Mouse (Mus musculus) kidney, postnatal 36 days (tissue): ENCODE results near the gene Ropn1l.
A peak's percentile ranks its signal among the peaks of the same experiment; 100 is the strongest.

Source experiments
- DNase-seq, 2 experiments: peaks; one replicate each; pipeline ENCODE4 v3.0.0; 2021 to 2022; ENCODE audit warnings: mixed read lengths in 2 of 2

Ropn1l gene

GRCm38 (mm10) chr15:31442698-31443097, 10.8 kb downstream of the Ropn1l start:
- no peak for DNase-seq

- peak; percentile 27 to 41 for DNase-seq
Measured at GRCm38 (mm10) chr15:31441996-31442395, 11.5 kb downstream of the Ropn1l start.

GRCm38 (mm10) chr15:31436811-31437210, 16.7 kb downstream of the Ropn1l start:
- no peak for DNase-seq

- DNase-seq = no peak
Measured at GRCm38 (mm10) chr15:31436083-31436482, 17.5 kb downstream of the Ropn1l start.

DNA sequence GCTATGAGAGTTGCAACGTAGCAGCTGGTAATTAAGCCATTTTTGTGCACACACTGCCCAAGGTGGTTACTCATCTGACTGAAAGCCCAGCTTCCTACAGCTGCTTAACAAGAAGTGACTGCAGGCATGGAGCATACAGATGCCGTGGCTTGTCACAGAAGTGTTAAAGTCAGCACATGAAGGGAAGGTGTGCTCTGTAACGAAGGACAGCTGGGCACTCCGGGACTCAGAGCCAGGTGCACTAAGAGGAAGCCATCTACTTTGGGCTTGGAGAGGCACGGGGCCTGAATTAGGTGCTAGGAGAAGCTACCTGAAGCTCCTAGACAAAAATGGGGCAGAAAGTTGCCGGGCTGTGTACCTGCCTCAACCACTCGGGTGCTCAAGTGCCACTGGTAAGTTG, 19.8 kb downstream of the Ropn1l start:
- DNase-seq = no peak

- no peak for DNase-seq
Measured at GRCm38 (mm10) chr15:31431847-31432246, 21.7 kb downstream of the Ropn1l start.

DNA sequence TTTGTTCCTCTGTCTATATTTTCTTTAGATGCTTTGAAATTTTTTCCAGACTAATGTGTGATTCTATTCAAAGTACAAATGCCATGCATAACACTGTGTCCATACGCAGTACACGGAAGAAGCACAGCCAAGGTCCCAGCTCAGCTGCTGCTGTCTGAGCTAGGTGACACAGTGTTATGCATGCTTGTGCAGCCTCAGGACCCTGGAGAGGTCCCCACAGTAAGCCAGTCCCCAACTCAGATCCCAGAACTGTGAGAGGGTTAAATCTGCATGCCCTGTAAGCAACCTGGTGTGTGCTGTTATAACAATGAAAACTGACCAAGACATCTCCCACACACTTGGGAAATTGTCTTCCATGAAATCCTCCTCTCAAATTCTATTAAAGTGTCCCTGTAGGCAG, 23.5 kb downstream of the Ropn1l start:
- no peak for DNase-seq

DNA sequence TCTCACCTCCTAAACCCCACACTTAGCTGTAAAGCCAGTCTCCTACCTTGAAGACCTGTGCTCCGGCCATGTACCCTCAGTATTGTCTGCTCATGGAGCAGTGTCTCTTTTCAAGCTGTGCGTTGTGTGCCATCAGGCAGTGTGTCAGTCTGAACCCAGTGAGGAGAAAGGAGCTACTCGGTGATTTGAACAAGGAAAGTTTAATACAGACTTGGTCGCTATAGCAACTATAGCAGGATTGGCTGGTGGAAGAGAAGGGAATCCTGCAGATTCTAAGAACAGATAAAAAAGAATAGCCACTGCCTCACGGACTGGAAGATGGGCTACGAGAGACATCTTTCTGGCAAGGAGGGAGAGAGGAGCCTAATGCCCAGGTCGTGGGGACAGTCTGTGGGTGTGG, 24.1 kb downstream of the Ropn1l start:
- DNase-seq = no peak

DNA sequence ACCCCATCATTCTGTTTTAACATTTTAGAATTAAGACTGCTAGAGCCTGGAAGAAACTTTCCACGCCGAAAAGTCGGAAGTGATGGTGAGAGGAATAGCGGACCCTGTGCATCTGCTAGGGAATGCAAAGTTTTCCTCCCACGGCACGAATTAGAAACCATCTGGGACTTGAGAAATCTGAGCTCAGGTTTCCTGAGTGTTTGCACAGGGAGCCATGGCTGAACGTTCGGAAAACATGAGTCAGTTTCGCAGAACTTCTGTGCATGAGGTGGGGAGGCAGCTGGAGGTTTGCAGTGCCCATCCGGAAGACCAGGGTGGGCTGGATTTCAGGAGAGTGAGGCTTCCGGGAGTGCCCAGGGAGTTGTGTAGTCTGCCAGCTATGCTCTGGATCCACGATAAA, 25.0 kb downstream of the Ropn1l start:
- DNase-seq = no peak

GRCm38 (mm10) chr15:31427390-31427789, 26.1 kb downstream of the Ropn1l start:
- DNase-seq = no peak

- no peak for DNase-seq
Measured at GRCm38 (mm10) chr15:31426066-31426706, 27.4 kb downstream of the Ropn1l start.

- DNase-seq = no peak
Measured at GRCm38 (mm10) chr15:31422649-31423369, 30.7 kb downstream of the Ropn1l start.

GRCm38 (mm10) chr15:31419037-31419436, 34.5 kb downstream of the Ropn1l start:
- peak; percentile 51 to 78 for DNase-seq

DNA sequence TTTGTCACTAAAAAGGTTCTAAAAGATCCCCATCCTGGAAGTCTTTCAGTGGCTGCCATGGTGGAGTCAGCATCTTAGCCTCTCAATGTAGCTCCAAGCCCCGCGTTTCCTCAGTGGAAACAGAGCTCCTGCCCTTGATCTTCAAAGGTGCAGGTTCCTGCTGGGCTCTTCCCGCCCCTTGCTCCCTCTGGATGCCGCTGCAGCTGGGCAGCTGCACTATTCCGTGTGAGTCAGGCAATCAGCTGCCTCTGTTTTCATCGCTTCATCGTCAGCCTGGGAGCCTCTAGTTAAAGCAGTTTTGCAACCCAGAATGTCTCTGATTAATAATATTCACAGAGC, 34.9 kb downstream of the Ropn1l start:
- peak; percentile 17 to 35 for DNase-seq

DNA sequence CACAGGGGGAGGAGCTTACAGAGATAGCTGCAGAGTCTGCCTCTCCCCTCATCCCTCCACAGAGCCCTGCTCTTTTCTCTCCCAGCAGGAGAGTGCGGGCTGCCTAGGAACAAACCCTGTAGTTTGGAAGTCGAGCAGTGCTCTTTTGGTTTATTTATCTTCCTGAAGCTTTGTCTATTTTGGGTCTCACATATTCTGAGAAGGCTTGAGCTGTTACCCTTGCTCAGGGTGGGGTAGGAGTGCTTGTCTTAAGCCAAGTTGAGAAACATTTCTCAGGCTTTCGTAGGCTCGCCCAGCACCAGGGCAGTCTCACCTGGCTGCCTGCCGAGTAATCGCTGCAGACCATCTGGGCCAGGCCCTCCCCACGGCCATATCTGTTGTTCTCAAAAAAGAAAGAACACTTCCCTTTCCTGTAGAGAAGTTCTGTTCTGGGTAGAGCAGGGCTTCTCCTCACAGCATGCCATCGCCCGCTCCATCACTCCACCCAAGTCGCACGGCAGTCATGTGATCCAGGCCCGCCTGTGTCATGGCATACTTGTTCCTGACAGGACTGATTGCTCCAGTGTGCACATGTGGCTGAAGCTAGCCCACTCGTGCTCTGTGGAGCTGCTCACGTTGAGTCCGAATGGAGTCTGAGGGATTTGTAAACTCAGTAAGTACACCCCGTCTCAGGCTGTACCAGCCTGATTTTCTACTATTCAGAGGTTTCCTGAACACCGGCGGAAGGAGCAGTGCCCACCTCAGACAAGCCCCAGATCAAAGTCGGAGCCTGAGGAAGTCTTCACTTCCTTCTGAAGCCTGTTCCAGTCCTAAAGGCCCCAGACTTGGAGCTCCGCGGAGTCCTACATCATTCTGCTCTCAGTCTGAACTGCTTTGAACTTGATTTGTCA, 35.5 kb downstream of the Ropn1l start:
- peak; percentile 62 to 76 for DNase-seq

GRCm38 (mm10) chr15:31417409-31417795, 36.1 kb downstream of the Ropn1l start:
- DNase-seq = no peak

DNA sequence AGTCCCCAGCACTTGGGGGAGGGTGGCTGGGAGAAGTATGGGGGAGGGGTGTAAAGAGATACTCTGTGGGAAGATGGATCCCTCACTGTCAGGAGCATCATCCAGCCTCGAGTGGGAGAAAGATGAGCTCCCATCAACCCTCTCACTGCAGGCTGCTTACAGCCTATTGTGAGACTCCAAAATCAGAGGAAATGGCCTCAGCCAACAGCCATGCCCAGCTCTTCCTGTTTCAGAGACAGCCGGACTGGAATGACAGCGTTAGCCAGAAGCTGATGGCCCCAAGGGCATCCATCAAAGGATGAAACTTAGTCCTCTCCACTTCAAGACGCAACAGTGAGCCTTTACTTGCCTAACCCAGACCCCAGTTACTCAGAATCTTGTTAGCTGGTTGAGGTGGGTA, 38.4 kb downstream of the Ropn1l start:
- DNase-seq = peak; percentile 38 to 41

DNA sequence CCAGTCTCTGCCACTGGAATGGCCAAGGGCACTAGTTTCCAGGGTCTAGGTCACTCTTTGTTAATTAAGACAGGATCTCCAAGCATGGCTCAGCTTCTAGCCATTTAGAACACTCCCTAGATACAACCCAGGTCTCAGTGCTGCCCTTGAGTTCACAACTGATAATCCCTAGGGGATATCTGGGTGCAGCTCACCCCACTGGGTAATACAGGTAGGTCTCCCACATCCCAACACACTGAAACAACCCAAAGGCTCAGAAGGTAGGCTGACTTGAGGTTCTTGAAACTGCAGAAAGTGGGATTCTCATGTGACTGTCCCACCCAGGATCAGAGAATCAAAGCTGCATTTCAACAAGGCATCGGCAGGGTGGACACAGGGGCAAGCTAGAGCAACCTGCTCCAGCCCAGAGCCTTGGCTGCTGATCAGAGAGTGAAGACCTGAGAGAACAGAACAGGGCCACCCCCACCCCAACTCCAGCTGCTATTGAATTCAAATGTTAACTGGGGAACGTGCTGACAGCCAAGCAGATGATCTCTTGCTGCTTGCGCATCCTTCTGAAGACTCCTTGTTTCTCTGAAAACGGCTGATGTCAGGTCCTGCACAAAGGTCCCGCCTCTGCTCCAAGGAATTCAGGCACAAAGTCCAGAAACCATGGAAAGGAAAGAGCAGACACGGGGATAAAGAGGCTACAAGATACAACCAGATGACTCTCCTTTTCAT, 39.2 kb downstream of the Ropn1l start:
- DNase-seq = peak; percentile 67 to 84

- DNase-seq = no peak
Measured at GRCm38 (mm10) chr15:31413662-31414061, 39.9 kb downstream of the Ropn1l start.

DNA sequence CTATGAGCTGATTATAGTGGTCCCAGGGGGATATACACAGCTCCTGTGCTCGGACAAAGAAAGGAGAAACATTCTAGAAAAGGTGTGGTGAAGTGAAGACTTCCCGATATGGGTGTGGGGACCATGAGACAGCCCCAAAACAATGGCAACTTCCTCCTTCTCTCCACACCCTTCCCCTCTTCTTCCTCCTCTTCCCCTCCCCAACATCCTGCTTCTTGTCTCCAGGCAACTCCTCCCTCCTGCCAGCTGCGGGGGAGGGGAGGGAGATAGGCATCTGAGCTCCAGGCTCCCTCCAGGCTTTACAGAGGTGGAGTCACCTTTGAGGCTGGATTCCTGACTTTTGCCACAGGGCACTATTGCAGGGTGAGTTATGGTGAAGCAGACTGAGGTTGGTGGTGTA, 40.6 kb downstream of the Ropn1l start:
- DNase-seq = peak; percentile 65 to 70

GRCm38 (mm10) chr15:31412436-31412835, 41.1 kb downstream of the Ropn1l start:
- no peak for DNase-seq

DNA sequence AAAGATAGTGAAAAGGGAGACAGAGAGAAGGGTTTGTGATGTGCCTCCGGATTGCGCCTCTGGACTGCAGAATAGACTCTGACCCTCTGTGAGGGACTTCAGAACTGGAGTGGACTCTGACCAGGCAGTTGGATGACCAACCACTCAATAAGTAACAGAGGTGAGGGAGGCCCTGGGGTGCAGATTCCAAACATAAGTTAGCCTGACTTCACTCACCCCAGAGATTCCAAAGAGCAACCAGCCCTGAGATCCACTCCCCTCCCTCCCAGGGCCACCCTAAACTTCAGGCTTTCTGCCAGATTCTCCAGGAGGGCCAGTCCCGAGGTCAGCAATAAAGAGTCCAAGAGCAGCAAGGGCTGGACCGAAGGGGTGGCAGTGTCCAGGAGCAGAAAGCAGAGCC, 46.0 kb downstream of the Ropn1l start:
- peak; percentile 78 to 93 for DNase-seq

DNA sequence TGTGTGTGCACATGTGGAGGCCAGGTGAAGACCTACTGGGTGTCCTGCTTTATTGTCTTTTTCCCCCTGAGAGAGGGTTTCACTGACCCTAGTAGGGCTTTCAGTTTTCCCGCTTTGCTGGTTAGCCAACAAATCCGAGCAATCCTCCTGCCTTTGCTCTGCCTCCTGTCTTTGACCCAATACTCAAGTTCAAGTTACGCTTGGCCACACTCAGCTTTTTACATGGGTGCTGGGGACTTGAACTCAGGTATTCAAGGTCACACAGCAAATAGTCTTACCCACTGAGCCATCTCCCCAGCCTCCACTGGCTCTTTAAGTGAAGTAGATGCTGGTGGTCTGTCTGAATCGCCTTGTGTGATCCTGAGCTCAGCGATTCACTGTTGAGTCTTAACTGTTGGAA, 46.7 kb downstream of the Ropn1l start:
- DNase-seq = peak; percentile 62 to 64
